Mouse (Mus musculus) midbrain, embryonic 14.5 days (tissue): Measurements from ENCODE around the gene Cdh1. TPM values are rescaled to one million over a fixed set of nuclear protein-coding genes. Genes with fewer than 3 reads are reported as not detected.
"Not testable (repeated sequence)": the region's sequence is repeated elsewhere in the genome, so short reads cannot be mapped to it uniquely, and the experiment has no call there.

Experiments used
- ATAC-seq: fragments of 200-750 bp; cut with Nextera tagmentation; 2 replicates; pipeline ENCODE4 v1.8.0; 2017; ENCODE audit warnings: moderate number of reproducible peaks, moderate library complexity; ENCODE audit not compliant: low FRiP score, low TSS enrichment
- DNase-seq: peaks from one replicate; pipeline ENCODE4 v3.0.0-alpha.2; 2015
- H3K27ac ChIP-seq: fragments of 300-500 bp; sonication (generic); replicated peaks from 2 replicates; pipeline ENCODE4 v1.5.1; 2014; ENCODE audit warnings: mild to moderate bottlenecking, low read depth, low read length, moderate library complexity
- H3K27me3 ChIP-seq: fragments of 300-500 bp; sonication (generic); 2 replicates; pipeline ENCODE4 v1.6.1; 2014; ENCODE audit warnings: low read length, control low read depth, mixed read lengths; ENCODE audit not compliant: control insufficient read depth, insufficient read depth
- H3K36me3 ChIP-seq: fragments of 300-500 bp; sonication (generic); 2 replicates; pipeline ENCODE4 v1.6.1; 2014; ENCODE audit warnings: low read length, control low read depth; ENCODE audit not compliant: control insufficient read depth, insufficient read depth
- H3K4me1 ChIP-seq: fragments of 300-500 bp; sonication (generic); 2 replicates; pipeline ENCODE4 v1.6.1; 2014; ENCODE audit warnings: mild to moderate bottlenecking, antibody characterized with exemption, low read length, control low read depth; ENCODE audit not compliant: control insufficient read depth, insufficient read depth
- H3K4me2 ChIP-seq: fragments of 300-500 bp; sonication (generic); 2 replicates; pipeline ENCODE4 v1.6.1; 2014; ENCODE audit warnings: mild to moderate bottlenecking, low read length, moderate library complexity
- H3K4me3 ChIP-seq: fragments of 300-500 bp; sonication (generic); replicated peaks from 2 replicates; pipeline ENCODE4 v1.5.1; 2014; ENCODE audit warnings: low read depth, low read length
- H3K9ac ChIP-seq: fragments of 300-500 bp; sonication (generic); replicated peaks from 2 replicates; pipeline ENCODE4 v1.6.1; 2014; ENCODE audit warnings: mild to moderate bottlenecking, low read length, moderate library complexity
- H3K9me3 ChIP-seq: fragments of 300-500 bp; sonication (generic); 2 replicates; pipeline ENCODE4 v1.6.1; 2016; ENCODE audit warnings: low read length, control low read depth, mixed read lengths; ENCODE audit not compliant: control insufficient read depth
- WGBS: fragments of 180-500 bp; shearing (Covaris S2); extraction: QIAGEN DNeasy Blood & Tissue Kit; methylation state at CpG from one replicate; pipeline ENCODE4 v1.1.7; 2014; 5-methylcytosine and 5-hydroxymethylcytosine counted together
- polyA plus RNA-seq: library from polyadenylated mRNA; unstranded; fragments of >200 nt; fragmentation: Nextera tagmentation; extraction: Ambion mirVana; gene quantifications from 2 replicates; pipeline ENCODE4 v1.2.1, GENCODE M21; 2014

Gene Cdh1
- polyA plus RNA-seq, 1 experiment from 2014 or later = 1.9 TPM

- Histone ChIP-seq H3K27ac (no peak overlapping the region), H3K36me3 (no peaks in the 10 kb centered on the region), H3K4me2 (no peak overlapping the region), H3K4me3 (no peak overlapping the region), H3K9ac (no peak overlapping the region), H3K27me3 (no peaks in the 10 kb centered on the region), H3K4me1 (no peaks in the 10 kb centered on the region), H3K9me3 (no peaks in the 10 kb centered on the region)
- 91% methylated on average over 5 of the region's 5 CpGs for WGBS
- DNase-seq = no peak
- ATAC-seq = no peak
Measured at GRCm38 (mm10) chr8:106571551-106572172, 31.5 kb upstream of the Cdh1 start.

DNA sequence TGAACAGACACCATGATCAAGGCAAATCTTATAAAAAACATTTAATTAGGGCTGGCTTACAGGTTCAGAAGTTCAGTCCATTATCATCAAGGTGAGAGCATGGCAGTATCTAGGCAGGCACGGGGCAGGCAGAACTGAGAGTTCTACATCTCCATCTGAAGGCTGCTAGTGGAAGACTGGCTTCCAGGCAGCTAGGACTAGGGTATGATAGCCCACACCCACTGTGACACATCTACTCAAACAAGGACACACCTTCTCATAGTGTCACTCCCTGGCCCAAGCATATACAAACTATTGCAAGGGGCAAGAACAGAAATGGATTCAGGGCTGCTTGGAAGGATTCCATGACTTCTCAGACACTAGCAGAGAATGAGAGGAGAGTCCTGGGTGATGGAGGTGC lies 31.0 kb upstream of the Cdh1 start:
- not testable (repeated sequence) for H3K27ac ChIP-seq, ATAC-seq, H3K4me2 ChIP-seq, H3K36me3 ChIP-seq, H3K9me3 ChIP-seq, H3K27me3 ChIP-seq, DNase-seq, H3K4me3 ChIP-seq, H3K9ac ChIP-seq, H3K4me1 ChIP-seq
- WGBS = 96% methylated on average over 1 of the region's 1 CpGs

DNA sequence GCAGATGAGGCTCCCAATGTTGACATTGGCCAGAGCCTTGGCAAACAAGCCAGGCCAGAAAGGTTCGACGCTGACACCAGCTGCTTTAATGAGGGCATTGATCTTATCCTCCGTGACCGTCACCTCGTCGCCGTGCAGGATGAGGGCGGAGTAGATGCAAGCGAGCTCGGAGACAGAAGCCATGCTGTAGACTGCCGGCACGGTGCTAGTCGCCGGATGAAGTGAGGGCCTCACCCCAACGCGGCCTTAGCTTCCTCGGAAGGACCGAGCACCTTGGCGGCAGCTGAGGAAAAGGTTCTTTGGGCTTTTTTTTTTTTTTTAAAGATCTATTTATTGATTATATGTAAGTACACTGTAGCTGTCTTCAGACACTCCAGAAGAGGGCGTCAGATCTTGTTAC lies 30.0 kb upstream of the Cdh1 start, which contains the start of gene Gm10073:
TSS of gene Gm10073 (minus strand) at position 294 of the 400 bp plus-strand sequence.
- not testable (repeated sequence) for H3K9me3 ChIP-seq, H3K4me2 ChIP-seq, ATAC-seq, H3K27me3 ChIP-seq, DNase-seq, H3K4me3 ChIP-seq, H3K36me3 ChIP-seq, H3K9ac ChIP-seq, H3K27ac ChIP-seq, H3K4me1 ChIP-seq
- 50% methylated on average over 20 of the region's 20 CpGs for WGBS

- no peaks in the 10 kb centered on the region for H3K9me3 ChIP-seq
- WGBS = 94% methylated on average over 4 of the region's 4 CpGs
- H3K27ac ChIP-seq = no peak overlapping the region
- no peaks in the 10 kb centered on the region for H3K4me1 ChIP-seq
- H3K4me2 ChIP-seq = no peak overlapping the region
- H3K27me3 ChIP-seq = no peaks in the 10 kb centered on the region
- no peak for DNase-seq
- H3K9ac ChIP-seq = no peak overlapping the region
- H3K4me3 ChIP-seq = no peak overlapping the region
- no peak for ATAC-seq
- no peaks in the 10 kb centered on the region for H3K36me3 ChIP-seq
Measured at GRCm38 (mm10) chr8:106574283-106574682, 28.9 kb upstream of the Cdh1 start.

- Histone ChIP-seq H3K9ac (no peak overlapping the region), H3K4me3 (no peak overlapping the region), H3K27ac (no peak overlapping the region), H3K4me2 (no peak overlapping the region), H3K27me3 (no peaks in the 10 kb centered on the region), H3K9me3 (no peaks in the 10 kb centered on the region), H3K4me1 (no peaks in the 10 kb centered on the region), H3K36me3 (no peaks in the 10 kb centered on the region)
- 50% methylated on average over 6 of the region's 6 CpGs for WGBS
- ATAC-seq (no peak), DNase-seq (peak; percentile 15)
Measured at GRCm38 (mm10) chr8:106576849-106577555, 26.1 kb upstream of the Cdh1 start.

DNA sequence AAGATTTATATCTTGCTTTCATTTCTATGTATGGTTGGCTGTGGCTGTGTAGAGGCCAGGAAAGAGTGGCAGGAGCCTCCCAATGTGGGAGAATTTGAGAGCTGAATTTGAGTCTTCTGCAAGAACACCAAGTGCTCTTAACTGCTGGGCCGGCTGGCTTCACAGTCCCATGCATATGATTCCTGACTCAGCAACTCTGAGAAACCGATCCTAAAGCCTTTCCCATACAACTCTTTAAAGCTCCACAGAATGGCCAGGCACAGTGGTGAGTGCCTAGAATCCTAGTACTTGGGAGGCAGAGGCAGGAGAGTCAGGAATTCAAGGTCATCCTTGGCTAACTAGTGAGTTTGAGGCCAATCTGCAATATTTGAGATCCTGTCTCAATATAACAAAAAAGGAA lies 23.6 kb upstream of the Cdh1 start:
- Histone ChIP-seq H3K9ac (no peak overlapping the region), H3K4me3 (no peak overlapping the region), H3K4me2 (no peak overlapping the region), H3K9me3 (no peaks in the 10 kb centered on the region), H3K27me3 (no peaks in the 10 kb centered on the region), H3K27ac (no peak overlapping the region), H3K4me1 (no peaks in the 10 kb centered on the region), H3K36me3 (no peaks in the 10 kb centered on the region)
- ATAC-seq = no peak
- DNase-seq = no peak
- 74% methylated on average over 2 of the region's 2 CpGs for WGBS

DNA sequence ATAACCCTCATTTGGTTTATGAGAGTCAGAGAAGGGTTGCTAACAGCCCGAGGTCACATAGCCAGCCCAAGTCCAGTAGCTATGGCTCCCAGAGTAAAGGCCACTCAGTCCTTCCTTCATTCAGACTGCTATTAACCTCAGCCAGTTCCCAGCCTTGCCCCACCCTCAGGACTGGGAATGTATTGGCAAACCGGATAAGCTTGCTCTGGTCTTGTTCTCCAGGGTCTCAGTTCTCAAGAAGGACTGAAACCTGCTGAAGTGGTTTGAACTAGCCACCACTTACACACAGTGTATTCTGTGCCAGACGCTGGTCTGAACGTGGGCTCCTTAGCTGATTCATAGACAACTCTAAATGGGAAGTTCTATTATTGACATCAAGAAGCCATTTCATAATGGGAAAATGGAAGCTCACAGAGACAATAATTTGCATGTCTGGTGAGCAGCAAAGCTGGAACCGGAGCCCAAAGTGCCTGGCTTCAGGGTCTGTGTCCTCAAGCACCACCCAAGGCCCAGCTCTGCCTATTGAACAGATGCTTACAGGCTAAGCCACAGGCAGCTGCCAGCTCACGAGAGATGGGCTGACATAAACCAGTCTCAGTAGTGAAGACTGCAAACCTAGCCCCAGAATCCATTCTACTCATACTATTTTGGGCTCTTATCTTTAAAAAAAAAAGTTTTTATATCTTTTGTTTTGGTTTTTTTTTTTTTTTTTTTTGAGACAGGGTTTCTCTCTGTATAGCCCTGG lies 21.6 kb upstream of the Cdh1 start:
- Histone ChIP-seq H3K27me3 (no peaks in the 10 kb centered on the region), H3K36me3 (no peaks in the 10 kb centered on the region), H3K4me2 (no peak overlapping the region), H3K9me3 (no peaks in the 10 kb centered on the region), H3K9ac (no peak overlapping the region), H3K27ac (no peak overlapping the region), H3K4me3 (no peak overlapping the region), H3K4me1 (no peaks in the 10 kb centered on the region)
- DNase-seq (no peak), ATAC-seq (no peak)
- WGBS = 79% methylated on average over 6 of the region's 6 CpGs

GRCm38 (mm10) chr8:106584942-106585670 lies 18.0 kb upstream of the Cdh1 start:
- Histone ChIP-seq H3K4me1 (no peaks in the 10 kb centered on the region), H3K4me2 (no peak overlapping the region), H3K27me3 (no peaks in the 10 kb centered on the region), H3K9me3 (no peaks in the 10 kb centered on the region), H3K9ac (no peak overlapping the region), H3K4me3 (no peak overlapping the region), H3K36me3 (no peaks in the 10 kb centered on the region), H3K27ac (no peak overlapping the region)
- no peak for DNase-seq
- ATAC-seq = no peak
- whole genome bisulfite sequencing = 81% methylated on average over 11 of the region's 11 CpGs
